Mouse (Mus musculus): ENCODE results near the gene Sco1.

DNA sequence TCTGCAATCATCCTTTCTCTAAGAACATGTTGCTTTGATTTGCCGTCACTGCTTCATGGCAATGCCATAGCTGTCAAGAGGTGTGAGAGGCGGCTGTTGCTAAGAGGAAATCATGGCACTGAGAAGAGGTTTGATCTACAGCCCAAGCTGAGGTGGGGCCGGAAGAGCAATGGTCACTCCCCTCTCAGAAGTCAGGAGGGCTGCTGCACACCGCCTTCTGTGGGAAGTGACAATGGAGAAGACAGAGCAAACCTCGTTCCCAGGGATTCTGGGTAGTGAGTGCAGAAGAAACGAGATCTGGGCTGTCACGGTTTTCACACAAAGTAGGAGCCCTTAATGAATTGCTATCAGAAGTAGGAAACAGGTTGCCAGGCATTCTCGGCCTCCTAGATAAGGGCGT lies 50.8 kb downstream of the Sco1 start:
- TF ChIP-seq EP300 (IDR thresholded peaks at IDR 0.05; ENCODE audit: low read length) (no peak), SMC3 (IDR thresholded peaks at IDR 0.05; ENCODE audit: low read depth, low read length) (no peak), ZC3H11A (IDR thresholded peaks at IDR 0.05; ENCODE audit: low read depth, low read length) (no peak), MAFK (IDR thresholded peaks at IDR 0.05; ENCODE audit: insufficient replicate concordance, low read length) (no peak)
